Mouse (Mus musculus): ENCODE results near the gene Bcl7c. TPM values are rescaled to one million over a fixed set of nuclear protein-coding genes. Genes with fewer than 3 reads are reported as not detected.

The Bcl7c gene
- total and polyA plus RNA-seq, 3 experiments = 28.0 to 71.3 (median 60.5) TPM

DNA sequence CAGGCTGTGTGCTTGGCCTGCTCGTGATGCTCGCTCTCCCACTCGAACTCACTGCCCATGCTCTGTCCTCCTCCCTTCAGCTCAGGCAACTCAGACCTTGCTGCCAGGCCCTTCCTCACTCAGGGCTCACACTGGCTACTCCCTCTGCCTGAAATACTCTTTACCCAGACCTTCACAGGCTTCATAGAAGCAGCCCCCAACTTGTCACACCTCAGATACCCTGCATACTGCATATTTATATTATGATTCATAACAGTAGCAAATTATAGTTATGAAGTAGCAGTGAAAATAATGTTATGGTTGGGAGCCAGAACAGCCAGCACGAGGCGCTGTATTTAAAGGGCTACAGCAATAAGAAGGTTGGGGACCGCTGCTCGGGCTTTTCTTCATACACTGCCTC, 19.8 kb downstream of the Bcl7c start:
- Histone ChIP-seq H3K4me2 (ENCODE audit: insufficient read depth, low read depth, poor library complexity, severe bottlenecking) (no peak overlapping the region), H3K9ac (ENCODE audit: insufficient read depth, low read depth) (no peak overlapping the region), H3K27ac (ENCODE audit: insufficient read depth, low read depth) (no peak overlapping the region), H3K79me2 (replicated peaks; ENCODE audit: control insufficient read depth, extremely low read depth, insufficient read depth, poor library complexity, severe bottlenecking) (no peaks in the 10 kb centered on the region), H3K4me1 (ENCODE audit: control insufficient read depth in 1 of 2, insufficient read depth in 2 of 2) (no peaks in the 10 kb centered on the region), H3K9me3 (replicated peaks; ENCODE audit: low read length) (no peaks in the 10 kb centered on the region), H3K27me3 (replicated peaks) (no peaks in the 10 kb centered on the region), H3K4me3 (replicated peaks in 1 of 3; ENCODE audit: low read depth in 2 of 3, low read length in 2 of 3, poor library complexity in 1 of 3) (no peak overlapping the region), H3K36me3 (replicated peaks in 1 of 2; ENCODE audit: control insufficient read depth in 1 of 2, insufficient read depth in 1 of 2, low read length in 1 of 2) (peaks cover 0 to 19% of the 10 kb centered on the region in 2 experiments)
- no peak for DNase-seq (ENCODE audit: extremely low read depth)
- in situ Hi-C loops (cut with MboI; ENCODE audit: low pct_ligation_motif_present, low pct_unique_long_range_greater_than_20kb, low sequenced_read_pairs) (no loop called here), dilution Hi-C loops (cut with MboI; ENCODE audit: extremely low pct_ligation_motif_present, extremely low pct_unique_long_range_greater_than_20kb, low sequenced_read_pairs) (no loop called here)
- TF ChIP-seq UBTF (IDR thresholded peaks at IDR 0.05; ENCODE audit: low read depth, low read length) = no peak
- TF ChIP-seq ZC3H11A (IDR thresholded peaks at IDR 0.05; ENCODE audit: low read depth, low read length) = no peak
- no peak for TF ChIP-seq GABPA (IDR thresholded peaks at IDR 0.05; ENCODE audit: insufficient replicate concordance, low read depth, low read length)
- no peak for TF ChIP-seq EP300 (IDR thresholded peaks at IDR 0.05; ENCODE audit: low read length)
- TF ChIP-seq MAZ (IDR thresholded peaks at IDR 0.05; ENCODE audit: low read depth, low read length) = no peak
- TF ChIP-seq ELF1 (IDR thresholded peaks at IDR 0.05; ENCODE audit: low read depth, low read length) = no peak
- TF ChIP-seq ZNF384 (IDR thresholded peaks at IDR 0.05; ENCODE audit: low read depth, low read length) = no peak
- TF ChIP-seq NELFE (IDR thresholded peaks at IDR 0.05; ENCODE audit: low read depth, low read length) = no peak
- no peak for TF ChIP-seq POLR2AphosphoS2 (IDR thresholded peaks at IDR 0.05; ENCODE audit: low read depth, low read length)
- TF ChIP-seq POLR2A (IDR thresholded peaks at IDR 0.05; ENCODE audit: low read depth, low read length) = no peak
- TF ChIP-seq PAX5 (IDR thresholded peaks at IDR 0.05; ENCODE audit: low read length) = no peak
- TF ChIP-seq SIN3A (IDR thresholded peaks at IDR 0.05; ENCODE audit: low read length) = no peak

DNA sequence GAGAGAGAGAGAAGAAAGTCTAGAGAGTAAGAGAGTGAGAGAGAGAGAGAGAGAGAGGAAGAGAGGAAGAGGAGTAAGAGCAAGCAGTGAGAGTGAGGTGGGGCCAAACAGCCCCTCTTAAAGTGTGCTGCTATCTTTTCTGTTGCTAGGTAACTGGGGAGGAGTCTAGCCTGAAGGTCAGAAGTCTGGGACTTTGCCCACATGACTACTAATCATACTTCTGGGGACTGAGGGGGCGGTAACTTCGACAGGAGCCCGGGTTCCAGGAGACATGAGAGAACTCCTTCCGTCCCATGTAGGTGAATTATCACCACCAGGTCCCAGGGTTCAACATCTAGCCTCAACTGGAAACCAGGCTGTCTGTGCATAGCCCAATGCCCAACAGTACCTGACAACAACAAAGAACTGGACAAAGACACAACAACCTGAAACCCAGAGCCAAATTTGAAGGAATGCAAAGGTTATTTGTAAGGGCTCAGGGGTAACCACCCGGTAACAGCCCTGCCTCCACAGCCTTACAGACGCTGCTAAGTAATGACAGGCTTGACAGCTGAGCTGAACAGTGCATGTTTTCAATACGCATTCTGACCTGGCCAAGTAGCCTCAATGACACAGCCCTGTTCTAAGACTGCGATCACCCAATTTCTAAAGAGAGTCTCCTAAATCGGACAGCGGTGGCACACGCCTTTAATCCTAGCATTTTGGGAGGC, 21.8 kb downstream of the Bcl7c start:
- Histone ChIP-seq H3K27me3 (replicated peaks) (no peaks in the 10 kb centered on the region), H3K9me3 (replicated peaks; ENCODE audit: low read length) (no peaks in the 10 kb centered on the region), H3K4me3 (replicated peaks in 1 of 3; ENCODE audit: low read depth in 2 of 3, low read length in 2 of 3, poor library complexity in 1 of 3) (no peak overlapping the region), H3K4me1 (ENCODE audit: control insufficient read depth in 1 of 2, insufficient read depth in 2 of 2) (peaks cover 0 to 4% of the 10 kb centered on the region in 2 experiments; a peak in 2 of 4 replicates), H3K4me2 (ENCODE audit: insufficient read depth, low read depth, poor library complexity, severe bottlenecking) (no peak overlapping the region), H3K79me2 (replicated peaks; ENCODE audit: control insufficient read depth, extremely low read depth, insufficient read depth, poor library complexity, severe bottlenecking) (no peaks in the 10 kb centered on the region), H3K36me3 (replicated peaks in 1 of 2; ENCODE audit: control insufficient read depth in 1 of 2, insufficient read depth in 1 of 2, low read length in 1 of 2) (peaks cover 0 to 17% of the 10 kb centered on the region in 2 experiments), H3K27ac (ENCODE audit: insufficient read depth, low read depth) (no peak overlapping the region), H3K9ac (ENCODE audit: insufficient read depth, low read depth) (no peak overlapping the region)
- DNase-seq (ENCODE audit: extremely low read depth) = no peak
- TF ChIP-seq MXI1 (IDR thresholded peaks at IDR 0.05; ENCODE audit: low read depth, low read length) = no peak
- no peak for TF ChIP-seq RCOR1 (conservative IDR thresholded peaks at IDR 0.05; ENCODE audit: low read depth, low read length)
- no peak for TF ChIP-seq EP300 (IDR thresholded peaks at IDR 0.05; ENCODE audit: low read length)
- TF ChIP-seq NELFE (IDR thresholded peaks at IDR 0.05; ENCODE audit: low read depth, low read length) = no peak
- no peak for TF ChIP-seq SIN3A (IDR thresholded peaks at IDR 0.05; ENCODE audit: low read length)
- no peak for TF ChIP-seq MAFK (IDR thresholded peaks at IDR 0.05; ENCODE audit: insufficient replicate concordance, low read length)
- TF ChIP-seq ZNF384 (IDR thresholded peaks at IDR 0.05; ENCODE audit: low read depth, low read length) = no peak
- TF ChIP-seq RAD21 (IDR thresholded peaks at IDR 0.05; ENCODE audit: low read depth, low read length) = no peak
- no peak for TF ChIP-seq HCFC1 (IDR thresholded peaks at IDR 0.05; ENCODE audit: low read depth, low read length)
- no peak for TF ChIP-seq E2F4 (IDR thresholded peaks at IDR 0.05; ENCODE audit: insufficient replicate concordance, low read depth, low read length)
- no peak for TF ChIP-seq ETS1 (conservative IDR thresholded peaks at IDR 0.05; ENCODE audit: low read depth, low read length)
- no peak for TF ChIP-seq POLR2A (IDR thresholded peaks at IDR 0.05; ENCODE audit: low read depth, low read length)
- TF ChIP-seq TCF12 (IDR thresholded peaks at IDR 0.05; ENCODE audit: low read depth, low read length) = no peak
- TF ChIP-seq UBTF (IDR thresholded peaks at IDR 0.05; ENCODE audit: low read depth, low read length) = no peak
- TF ChIP-seq USF1 (IDR thresholded peaks at IDR 0.05; ENCODE audit: low read depth, low read length) = no peak
- no peak for TF ChIP-seq ZKSCAN1 (IDR thresholded peaks at IDR 0.05; ENCODE audit: borderline replicate concordance, low read depth, low read length)
- no peak for TF ChIP-seq PAX5 (IDR thresholded peaks at IDR 0.05; ENCODE audit: low read length)
- in situ Hi-C loops (cut with MboI; ENCODE audit: low pct_ligation_motif_present, low pct_unique_long_range_greater_than_20kb, low sequenced_read_pairs) (no loop called here), dilution Hi-C loops (cut with MboI; ENCODE audit: extremely low pct_ligation_motif_present, extremely low pct_unique_long_range_greater_than_20kb, low sequenced_read_pairs) (no loop called here)
